ENCODE assay signal across 24 mouse cellular contexts in genomic region chr12:58594781-58595180, GRCm38 (mm10).
DNase-seq lines count a peak whose midpoint lies in the region; ATAC-seq and TF ChIP-seq lines count a peak whose summit lies in the region.
"Had no signal": no experiment of that assay in that cellular context is flagged by ENCODE, and none has a peak within 500 bp of the region (broad histone marks: within the 10 kb centered on the region; RNA-seq: fewer than 3 reads in every experiment).

No protein-coding gene starts in this region.

- DNase-seq in cerebellum, postnatal 10 days = peak; percentile 53 to 79
- no peak for DNase-seq in cerebellum, adult 2 months
- peak; percentile 23 to 38 for DNase-seq in cerebellum, postnatal 25 days
- DNase-seq in cerebellum, adult 11 months = no peak
- no peak for DNase-seq in hindbrain, embryonic 14.5 days (ENCODE audit: low spot score)
- DNase-seq in midbrain, embryonic 11.5 days (ENCODE audit: low spot score, missing footprints) = peak; percentile 14
- DNase-seq: adrenal gland, adult 8-10 months; adrenal gland, postnatal 14 days; adrenal gland, postnatal 36 days; B cell, adult 2 months; cerebellum, adult 18-20 months; cerebellum, adult 9-11 months; forebrain, postnatal 0 days had no signal

- H3K4me3 ChIP-seq in cerebellum, adult 2 months (replicated peaks; ENCODE audit: insufficient read depth, low read depth, low read length) = no peak overlapping the region
- no peak overlapping the region for H3K4me3 ChIP-seq in hindbrain, embryonic 16.5 days (ENCODE audit: low read length)
- H3K4me3 ChIP-seq in hindbrain, embryonic 14.5 days (replicated peaks; ENCODE audit: low read length) = no peak overlapping the region
- H3K4me3 ChIP-seq in midbrain, embryonic 11.5 days (ENCODE audit: low read depth, low read length) = no peak overlapping the region
- no peak overlapping the region for H3K4me3 ChIP-seq in midbrain, embryonic 16.5 days (ENCODE audit: low read depth, low read length)
- H3K4me3 ChIP-seq: embryonic facial prominence, embryonic 10.5 days; embryonic facial prominence, embryonic 12.5 days; forebrain, embryonic 13.5 days; forebrain, embryonic 15.5 days had no signal

- TF ChIP-seq CTCF in cerebellum, adult 2 months (IDR thresholded peaks at IDR 0.05; ENCODE audit: borderline replicate concordance, insufficient read depth, low read depth, low read length) = no peak

- H3K4me1 ChIP-seq in cerebellum, adult 2 months (ENCODE audit: control insufficient read depth, insufficient read depth, low read length) = no peaks in the 10 kb centered on the region
- no peaks in the 10 kb centered on the region; the same call in 1 of the 2 replicates for H3K4me1 ChIP-seq in hindbrain, embryonic 16.5 days (ENCODE audit: control insufficient read depth, insufficient read depth, low read depth, low read length)
- peaks cover 7% of the 10 kb centered on the region; the same call in 1 of the 2 replicates for H3K4me1 ChIP-seq in hindbrain, embryonic 14.5 days (replicated peaks; ENCODE audit: control insufficient read depth, insufficient read depth, low read length)
- H3K4me1 ChIP-seq in midbrain, embryonic 11.5 days (ENCODE audit: control insufficient read depth, insufficient read depth, low read length) = no peaks in the 10 kb centered on the region
- peaks cover 7% of the 10 kb centered on the region; the same call in 1 of the 2 replicates for H3K4me1 ChIP-seq in midbrain, embryonic 16.5 days (ENCODE audit: control insufficient read depth, insufficient read depth, low read length)
- H3K4me1 ChIP-seq: embryonic facial prominence, embryonic 10.5 days; embryonic facial prominence, embryonic 12.5 days had no signal

- no peaks in the 10 kb centered on the region for H3K36me3 ChIP-seq in hindbrain, embryonic 16.5 days (ENCODE audit: control insufficient read depth, insufficient read depth, low read length)
- no peaks in the 10 kb centered on the region for H3K36me3 ChIP-seq in hindbrain, embryonic 14.5 days (replicated peaks; ENCODE audit: control insufficient read depth, insufficient read depth)
- H3K36me3 ChIP-seq in midbrain, embryonic 11.5 days (ENCODE audit: control insufficient read depth, insufficient read depth, low read length) = no peaks in the 10 kb centered on the region
- H3K36me3 ChIP-seq in midbrain, embryonic 16.5 days (ENCODE audit: control insufficient read depth, insufficient read depth, low read length) = no peaks in the 10 kb centered on the region
- H3K36me3 ChIP-seq: embryonic facial prominence, embryonic 10.5 days; embryonic facial prominence, embryonic 12.5 days; forebrain, embryonic 15.5 days; G1E had no signal

- no peaks in the 10 kb centered on the region for H3K27me3 ChIP-seq in cerebellum, adult 2 months (ENCODE audit: control insufficient read depth, insufficient read depth, low read length)
- H3K27me3 ChIP-seq in hindbrain, embryonic 16.5 days (replicated peaks; ENCODE audit: control insufficient read depth, insufficient read depth, low read length) = no peaks in the 10 kb centered on the region
- no peaks in the 10 kb centered on the region for H3K27me3 ChIP-seq in hindbrain, embryonic 14.5 days (ENCODE audit: control insufficient read depth, insufficient read depth, low read length)
- no peaks in the 10 kb centered on the region for H3K27me3 ChIP-seq in midbrain, embryonic 11.5 days (ENCODE audit: control insufficient read depth, insufficient read depth, low read length)
- no peaks in the 10 kb centered on the region for H3K27me3 ChIP-seq in midbrain, embryonic 16.5 days (ENCODE audit: control insufficient read depth, insufficient read depth, low read depth, low read length)
- H3K27me3 ChIP-seq: CH12.LX; embryonic facial prominence, embryonic 12.5 days; forebrain, embryonic 13.5 days; forebrain, embryonic 15.5 days; Patski had no signal

- H3K9ac ChIP-seq in hindbrain, embryonic 16.5 days (ENCODE audit: low read depth, low read length) = no peak overlapping the region
- H3K9ac ChIP-seq in hindbrain, embryonic 14.5 days = no peak overlapping the region
- H3K9ac ChIP-seq in midbrain, embryonic 11.5 days (ENCODE audit: low read length) = no peak overlapping the region
- no peak overlapping the region for H3K9ac ChIP-seq in midbrain, embryonic 16.5 days (ENCODE audit: low read depth, low read length)
- H3K9ac ChIP-seq: embryonic facial prominence, embryonic 12.5 days; forebrain, embryonic 13.5 days; forebrain, embryonic 15.5 days; forebrain, postnatal 0 days had no signal

- H3K4me2 ChIP-seq in hindbrain, embryonic 16.5 days (ENCODE audit: low read length) = no peak overlapping the region
- no peak overlapping the region for H3K4me2 ChIP-seq in hindbrain, embryonic 14.5 days (replicated peaks)
- H3K4me2 ChIP-seq in midbrain, embryonic 11.5 days = no peak overlapping the region
- H3K4me2 ChIP-seq in midbrain, embryonic 16.5 days (ENCODE audit: low read length) = no peak overlapping the region
- H3K4me2 ChIP-seq: embryonic facial prominence, embryonic 12.5 days; forebrain, embryonic 13.5 days; forebrain, embryonic 15.5 days had no signal

- TF ChIP-seq POLR2A in cerebellum, adult 2 months (IDR thresholded peaks at IDR 0.05; ENCODE audit: borderline replicate concordance, insufficient read depth, low read length) = no peak

- H3K9me3 ChIP-seq in hindbrain, embryonic 16.5 days (ENCODE audit: control insufficient read depth, low read length) = no peaks in the 10 kb centered on the region
- no peaks in the 10 kb centered on the region for H3K9me3 ChIP-seq in hindbrain, embryonic 14.5 days (ENCODE audit: control insufficient read depth, low read length)
- no peaks in the 10 kb centered on the region for H3K9me3 ChIP-seq in midbrain, embryonic 11.5 days (ENCODE audit: control insufficient read depth, low read length)
- H3K9me3 ChIP-seq in midbrain, embryonic 16.5 days (replicated peaks; ENCODE audit: control insufficient read depth, low read length, poor library complexity, severe bottlenecking) = no peaks in the 10 kb centered on the region
- H3K9me3 ChIP-seq: embryonic facial prominence, embryonic 10.5 days; embryonic facial prominence, embryonic 12.5 days; forebrain, embryonic 13.5 days; forebrain, embryonic 15.5 days; G1E had no signal

- H3K27ac ChIP-seq in cerebellum, adult 2 months (ENCODE audit: insufficient read depth, low read length) = no peak overlapping the region
- H3K27ac ChIP-seq in hindbrain, embryonic 16.5 days (ENCODE audit: low read depth, low read length) = no peak overlapping the region
- H3K27ac ChIP-seq in hindbrain, embryonic 14.5 days = no peak overlapping the region
- no peak overlapping the region for H3K27ac ChIP-seq in midbrain, embryonic 11.5 days (ENCODE audit: low read depth, low read length)
- no peak overlapping the region for H3K27ac ChIP-seq in midbrain, embryonic 16.5 days (ENCODE audit: low read length)
- H3K27ac ChIP-seq: embryonic facial prominence, embryonic 10.5 days; embryonic facial prominence, embryonic 12.5 days; forebrain, embryonic 13.5 days; forebrain, embryonic 15.5 days had no signal

- ATAC-seq in hindbrain, embryonic 16.5 days = 0 out of 2 replicates have a peak, but pooled peaks have one; percentile 45
- no peak for ATAC-seq in hindbrain, embryonic 14.5 days (ENCODE audit: low FRiP score)
- no peak for ATAC-seq in midbrain, embryonic 11.5 days (ENCODE audit: low FRiP score)
- no peak for ATAC-seq in midbrain, embryonic 16.5 days
- ATAC-seq: activated CD4-positive, CD25-positive, alpha-beta regulatory T cell, adult 4 months; CD4-positive, CD25-positive, alpha-beta regulatory T cell, adult 4 months; forebrain, embryonic 13.5 days; forebrain, embryonic 15.5 days; forebrain, postnatal 0 days; Patski had no signal

- 21% methylated on average over 9 of the region's 9 CpGs for WGBS in cerebellum, adult 2 months
- 80% methylated on average over 9 of the region's 9 CpGs for WGBS in hindbrain, embryonic 16.5 days
- WGBS in hindbrain, embryonic 14.5 days = 81% methylated on average over 9 of the region's 9 CpGs
- 93% methylated on average over 9 of the region's 9 CpGs for WGBS in midbrain, embryonic 11.5 days
- 81% methylated on average over 9 of the region's 9 CpGs for WGBS in midbrain, embryonic 16.5 days

Comparison
In these comparisons a context has a peak if more than half of its experiments do, and no peak if none do; other contexts are left out.
1. DNase-seq: peak in cerebellum, postnatal 10 days (2 of 2), cerebellum, postnatal 25 days (2 of 2) and midbrain, embryonic 11.5 days (single experiment); none in cerebellum, adult 2 months (0 of 2), cerebellum, adult 11 months (single experiment) and hindbrain, embryonic 14.5 days (single experiment).